Mouse (Mus musculus) spleen, adult 2 months (tissue): ENCODE results near the gene Limk2. TPM values are rescaled to one million over a fixed set of nuclear protein-coding genes. Genes with fewer than 3 reads are reported as not detected.
A peak's percentile ranks its signal among the peaks of the same experiment; 100 is the strongest.

Experiments used
- DNase-seq, 2 experiments: peaks; one replicate each; pipeline versions ENCODE4 v3.0.0 to v3.0.0-alpha.2; 2012 to 2021; ENCODE audit warnings: low spot score in 2 of 2, low read depth in 1 of 2
- H3K27ac ChIP-seq: fragments of 200-500 bp; 2 replicates; pipeline ENCODE4 v1.5.1; 2012; ENCODE audit warnings: low read length, inconsistent platforms; ENCODE audit not compliant: insufficient read depth
- H3K27me3 ChIP-seq: fragments of 200-500 bp; 2 replicates; pipeline ENCODE4 v1.6.1; 2012; ENCODE audit warnings: mild to moderate bottlenecking, moderate library complexity, low read length, inconsistent platforms; ENCODE audit not compliant: control insufficient read depth, insufficient read depth
- H3K36me3 ChIP-seq: fragments of 200-500 bp; 2 replicates; pipeline ENCODE4 v1.6.1; 2012; ENCODE audit warnings: mild to moderate bottlenecking, low read length, inconsistent platforms; ENCODE audit not compliant: control insufficient read depth, insufficient read depth
- H3K4me1 ChIP-seq: fragments of 200-500 bp; 2 replicates; pipeline ENCODE4 v1.6.1; 2011; ENCODE audit warnings: inconsistent platforms; ENCODE audit not compliant: control insufficient read depth, insufficient read depth, insufficient read length
- H3K4me3 ChIP-seq: fragments of 200-500 bp; 2 replicates; pipeline ENCODE4 v1.5.1; 2011; ENCODE audit warnings: mild to moderate bottlenecking, inconsistent platforms; ENCODE audit not compliant: insufficient read depth, insufficient read length; ENCODE audit errors: extremely low read depth
- CTCF ChIP-seq: fragments of 200-500 bp; IDR thresholded peaks from 2 replicates; pipeline ENCODE4 v1.5.1; 2011; ENCODE audit warnings: mild to moderate bottlenecking, inconsistent platforms; ENCODE audit not compliant: insufficient read depth, insufficient read length, insufficient replicate concordance; ENCODE audit errors: extremely low read depth
- POLR2A ChIP-seq: fragments of 200-500 bp; IDR thresholded peaks from 2 replicates; pipeline ENCODE4 v1.6.1; 2011; ENCODE audit warnings: low read depth, low read length, inconsistent platforms
- WGBS: fragments of 180-500 bp; shearing (Covaris S2); methylation state at CpG from one replicate; pipeline ENCODE4 v1.1.7; 2018; 5-methylcytosine and 5-hydroxymethylcytosine counted together
- polyA plus RNA-seq: library from polyadenylated mRNA; depleted of rRNA; stranded (reverse); fragments of >200 nt; gene quantifications from 2 replicates; pipeline ENCODE4 v1.2.3, GENCODE M21; 2012

Gene Limk2
- polyA plus RNA-seq, 1 experiment = 66.6 TPM

DNA sequence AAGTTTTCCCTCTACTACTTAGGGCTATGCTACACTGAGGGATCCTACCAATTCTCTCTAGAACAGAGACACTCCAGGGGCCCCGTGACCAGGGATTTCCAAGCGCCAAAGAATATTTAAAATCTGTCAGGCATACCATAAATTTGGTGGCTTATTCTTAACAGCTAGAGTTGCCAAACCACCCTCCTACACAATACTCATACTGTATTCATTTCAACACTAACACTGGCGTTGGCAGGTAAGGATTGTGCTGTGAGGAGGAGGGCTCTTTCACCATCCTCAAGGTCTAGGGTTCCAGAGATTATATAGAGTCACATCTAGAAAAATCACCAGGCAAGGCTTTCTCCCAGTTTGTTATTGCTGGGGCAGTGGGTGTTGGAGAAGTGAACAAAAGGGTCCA, 7.4 kb upstream of the Limk2 start:
- Histone ChIP-seq H3K4me3 (no peak overlapping the region), H3K36me3 (peaks cover 18% of the 10 kb centered on the region), H3K27ac (no peak overlapping the region), H3K27me3 (no peaks in the 10 kb centered on the region), H3K4me1 (no peaks in the 10 kb centered on the region)
- TF ChIP-seq POLR2A (no peak), CTCF (no peak)
- WGBS = 97% methylated on average over 3 of the region's 3 CpGs
- DNase-seq = no peak

DNA sequence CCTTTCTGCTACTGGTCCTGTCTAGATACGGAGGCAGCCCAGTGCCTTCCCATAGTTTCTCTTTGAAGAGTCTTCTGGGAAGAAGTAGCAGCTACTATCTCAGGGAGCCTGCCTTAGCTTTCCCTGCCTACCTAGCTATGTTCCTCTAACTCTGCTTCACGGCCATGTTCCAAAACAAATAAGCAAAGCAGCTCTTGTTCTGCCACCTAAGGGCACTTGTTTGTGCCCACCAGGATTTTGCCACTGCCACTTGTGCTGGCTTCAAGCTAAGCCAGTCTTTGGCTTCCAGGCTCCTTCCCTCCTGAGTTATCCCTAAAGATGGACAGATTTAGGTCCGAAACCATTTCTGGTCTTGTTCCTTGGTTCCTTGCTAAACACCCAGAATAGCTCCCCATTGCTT, 3.1 kb upstream of the Limk2 start:
- no peak for TF ChIP-seq CTCF
- TF ChIP-seq POLR2A = no peak

DNA sequence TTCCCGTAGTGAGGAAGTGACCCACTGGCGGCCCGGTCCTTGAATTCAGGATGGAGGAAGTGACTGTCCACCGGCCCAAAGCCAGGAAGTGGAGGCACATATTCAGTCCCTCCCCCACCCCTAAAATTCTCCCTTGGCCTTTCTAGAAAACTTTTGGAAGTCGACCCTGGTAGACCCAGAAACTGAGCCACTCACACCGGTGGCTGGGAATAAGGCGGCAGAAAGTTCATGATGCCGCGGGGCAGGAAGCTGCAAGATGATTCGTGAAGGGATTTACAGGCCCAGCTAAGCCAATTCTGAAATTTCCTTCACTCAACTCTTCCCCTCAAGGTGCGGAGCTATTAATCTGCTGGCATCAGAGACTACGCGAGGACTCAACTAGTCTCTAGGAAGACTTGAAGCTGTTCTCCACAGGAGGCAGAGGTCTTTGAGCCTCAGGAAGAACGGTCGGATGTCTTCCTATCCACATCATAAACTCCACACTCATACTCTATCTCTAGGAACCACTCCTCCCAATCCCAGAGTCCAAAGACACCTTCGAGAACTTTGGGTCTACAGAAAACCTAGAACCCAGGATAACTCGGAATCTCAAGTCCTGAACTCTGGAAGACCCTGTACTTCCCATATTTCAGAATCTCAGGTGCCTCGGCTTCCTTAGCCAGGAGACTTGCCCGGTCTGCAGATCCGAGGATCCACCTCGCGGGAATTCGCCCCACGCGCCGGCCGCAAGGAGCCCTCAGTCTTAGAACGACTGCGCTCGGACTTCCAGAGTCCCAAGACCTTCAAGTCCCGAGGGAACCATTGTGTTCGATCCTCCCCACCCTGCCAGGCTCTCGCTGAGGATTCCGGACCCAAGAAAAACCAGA, 625 bp downstream of the Limk2 start:
- no peak for TF ChIP-seq CTCF
- TF ChIP-seq POLR2A = no peak
- 7% methylated on average over 34 of the region's 34 CpGs for WGBS
- Histone ChIP-seq H3K36me3 (no peaks in the 10 kb centered on the region), H3K27me3 (no peaks in the 10 kb centered on the region), H3K4me3 (peak overlapping the region; percentile 80), H3K27ac (peak overlapping the region; percentile 80), H3K4me1 (no peaks in the 10 kb centered on the region)
- no peak for DNase-seq

More for the DNA sequence above, 3.1 kb upstream of the Limk2 start:
- Histone ChIP-seq H3K36me3 (peaks cover 4% of the 10 kb centered on the region), H3K27ac (no peak overlapping the region), H3K27me3 (no peaks in the 10 kb centered on the region), H3K4me1 (no peaks in the 10 kb centered on the region), H3K4me3 (no peak overlapping the region)
- WGBS = 85% methylated on average over 3 of the region's 3 CpGs
- DNase-seq = no peak

DNA sequence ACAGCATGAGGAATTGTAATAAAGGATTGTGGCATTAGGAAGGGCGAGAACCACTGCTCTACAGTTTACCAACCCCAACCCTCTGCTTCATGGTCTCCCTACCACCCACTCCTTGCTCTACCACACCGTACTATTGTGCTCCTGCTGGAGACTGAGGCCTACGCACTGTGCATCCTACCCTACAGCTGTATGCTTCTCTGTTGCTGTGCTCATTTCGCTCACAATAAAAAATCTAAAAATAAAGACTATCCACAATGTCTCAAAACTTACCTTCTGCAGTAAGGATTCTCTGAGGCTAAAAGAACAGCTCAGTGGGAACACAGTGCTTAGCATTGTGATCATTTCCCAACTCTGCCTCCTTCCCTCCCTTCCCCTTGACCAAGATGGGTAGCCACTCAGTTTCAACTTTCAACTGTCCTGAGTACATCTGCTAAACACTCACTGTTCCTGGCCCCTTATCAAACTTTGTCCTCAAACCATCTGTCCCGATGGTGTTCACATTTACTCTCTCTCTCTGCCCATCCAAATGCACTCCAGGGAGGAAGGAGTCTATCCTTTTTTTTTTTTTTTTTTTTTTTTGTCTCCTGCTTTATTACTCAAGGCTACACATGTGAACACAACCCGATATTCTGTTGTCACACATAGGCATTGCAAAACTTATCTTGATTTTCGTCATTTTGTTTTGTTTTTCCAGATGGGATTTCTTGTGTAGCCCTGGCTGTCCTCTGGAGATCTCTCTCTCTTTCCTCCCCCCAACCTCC, 4.5 kb downstream of the Limk2 start:
- WGBS = 88% methylated on average over 7 of the region's 7 CpGs
- H3K4me1 ChIP-seq = no peaks in the 10 kb centered on the region
- no peaks in the 10 kb centered on the region for H3K36me3 ChIP-seq
- TF ChIP-seq POLR2A = no peak
- TF ChIP-seq CTCF = no peak
- no peak for DNase-seq
- no peak overlapping the region for H3K4me3 ChIP-seq
- H3K27ac ChIP-seq = no peak overlapping the region
- H3K27me3 ChIP-seq = no peaks in the 10 kb centered on the region

DNA sequence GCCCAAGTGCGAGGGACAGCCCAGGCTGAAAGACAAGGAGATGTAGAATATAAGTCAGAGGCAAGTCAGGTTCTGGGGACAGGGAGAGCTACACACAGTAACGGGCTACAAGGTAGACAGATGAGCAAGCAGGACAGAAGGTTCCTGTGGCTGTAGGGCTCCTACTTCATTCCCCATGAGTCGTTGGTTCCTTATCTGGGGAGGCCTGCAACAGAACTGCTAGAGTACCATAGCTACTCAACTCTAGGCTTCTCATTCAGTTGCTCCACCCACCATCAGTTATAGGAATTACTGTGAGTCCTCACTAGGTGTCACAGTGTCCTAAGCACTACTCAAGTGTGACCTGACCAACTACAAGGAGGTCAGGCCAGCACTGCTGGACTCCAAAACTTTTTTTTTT, 6.0 kb downstream of the Limk2 start:
- no peak overlapping the region for H3K4me3 ChIP-seq

DNA sequence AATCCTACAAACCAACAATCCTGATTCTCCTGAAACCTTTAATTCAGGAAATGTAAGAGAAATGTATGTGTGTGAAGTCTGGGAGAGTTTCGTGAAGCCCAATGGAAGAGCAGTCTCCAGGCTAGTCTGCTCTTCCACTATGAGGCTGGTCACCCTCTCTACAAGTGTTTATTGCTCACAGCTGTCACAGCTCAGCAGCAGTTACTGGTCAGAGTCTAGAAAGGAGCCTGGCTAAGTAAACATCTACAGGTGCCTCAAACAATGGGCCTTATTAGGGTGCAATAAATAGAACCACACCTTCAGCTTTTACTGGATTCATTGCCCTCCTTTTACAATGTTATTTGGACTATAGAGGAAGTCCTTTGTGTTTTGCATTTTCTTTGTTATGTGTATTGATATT, 10.7 kb downstream of the Limk2 start:
- no peak for DNase-seq
- TF ChIP-seq CTCF = no peak
- TF ChIP-seq POLR2A = no peak
- Histone ChIP-seq H3K4me1 (no peaks in the 10 kb centered on the region), H3K27me3 (no peaks in the 10 kb centered on the region), H3K36me3 (no peaks in the 10 kb centered on the region), H3K27ac (no peak overlapping the region), H3K4me3 (no peak overlapping the region)
- 90% methylated on average over 1 of the region's 1 CpGs for WGBS

More for the DNA sequence above, 6.0 kb downstream of the Limk2 start:
- H3K27me3 ChIP-seq = no peaks in the 10 kb centered on the region
- no peak for DNase-seq
- WGBS = 74% methylated on average over 3 of the region's 3 CpGs
- H3K36me3 ChIP-seq = no peaks in the 10 kb centered on the region
- no peak for TF ChIP-seq CTCF
- no peak for TF ChIP-seq POLR2A
- H3K27ac ChIP-seq = no peak overlapping the region
- H3K4me1 ChIP-seq = no peaks in the 10 kb centered on the region

DNA sequence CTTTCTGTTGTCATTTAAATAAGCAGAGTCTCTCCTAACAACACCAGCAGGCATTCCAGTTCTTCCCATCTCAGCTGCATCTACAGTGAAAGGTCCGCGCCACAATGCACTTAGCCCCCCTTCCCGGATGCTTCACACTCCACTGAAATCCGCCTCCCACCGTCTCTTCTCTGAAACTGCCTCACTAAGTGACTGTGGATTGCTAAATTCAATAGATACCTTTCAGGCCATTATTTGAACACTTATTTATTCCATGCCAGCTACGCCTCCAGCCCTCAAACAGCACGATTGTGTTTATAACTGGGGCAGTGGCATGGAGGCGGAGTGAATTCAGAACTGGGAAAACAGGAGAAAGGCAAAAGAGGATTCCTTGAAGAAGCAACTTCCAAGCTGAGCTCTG, 12.4 kb downstream of the Limk2 start:
- DNase-seq = no peak
- no peak for TF ChIP-seq CTCF
- TF ChIP-seq POLR2A = no peak
- Histone ChIP-seq H3K36me3 (peaks cover 6% of the 10 kb centered on the region; the same call in 1 of the 2 replicates), H3K27me3 (no peaks in the 10 kb centered on the region), H3K4me1 (no peaks in the 10 kb centered on the region), H3K27ac (no peak overlapping the region), H3K4me3 (no peak overlapping the region)
- WGBS = 91% methylated on average over 8 of the region's 8 CpGs
